Mouse (Mus musculus) C2C12 (cell line): ENCODE measurements at regions not wholly inside any gene's neighbourhood (a gene's known extent, or its start where the extent isn't known, plus 50 kb on each side); places are given as distances from the start of the nearest gene placed in this dataset.

Experiments used
- CEBPB ChIP-seq: IDR thresholded peaks from one replicate; pipeline ENCODE4 v1.6.1; 2011; ENCODE audit warnings: low read depth, mild to moderate bottlenecking, control low read depth, moderate library complexity
- CTCF ChIP-seq: IDR thresholded peaks from one replicate; pipeline ENCODE4 v1.5.1; 2011; ENCODE audit not compliant: control insufficient read depth, insufficient read depth, insufficient read length
- FOSL1 ChIP-seq: IDR thresholded peaks from one replicate; pipeline ENCODE4 v1.8.0; 2011; ENCODE audit warnings: mild to moderate bottlenecking, low read length; ENCODE audit not compliant: poor library complexity, insufficient read depth, severe bottlenecking
- MAX ChIP-seq: IDR thresholded peaks from one replicate; pipeline ENCODE4 v1.6.1; 2011; ENCODE audit warnings: mild to moderate bottlenecking, control low read depth
- MYOD1 ChIP-seq: IDR thresholded peaks from one replicate; pipeline ENCODE4 v1.6.1; 2011; ENCODE audit warnings: low read depth; ENCODE audit not compliant: control insufficient read depth, insufficient read length
- MYOG ChIP-seq: IDR thresholded peaks from one replicate; pipeline ENCODE4 v1.6.1; 2011; ENCODE audit not compliant: control insufficient read depth, insufficient read length; ENCODE audit errors: extremely low read depth
- USF1 ChIP-seq: IDR thresholded peaks from one replicate; pipeline ENCODE4 v1.6.1; 2011; ENCODE audit warnings: low read depth, mild to moderate bottlenecking, control low read depth, moderate library complexity

- TF ChIP-seq CTCF (no peak), MAX (no peak), MYOG (no peak), USF1 (no peak), MYOD1 (no peak), FOSL1 (no peak), CEBPB (no peak)
Measured at GRCm38 (mm10) chr15:64445076-64445475, 372.4 kb upstream of the Gm21798 start.
